Mouse (Mus musculus): ENCODE measurements around the gene Pax2. TPM values are rescaled to one million over a fixed set of nuclear protein-coding genes. Genes with fewer than 3 reads are reported as not detected.

The Pax2 gene
- 0.34 TPM for polyA plus RNA-seq (2017; shearing (Covaris generic))

DNA sequence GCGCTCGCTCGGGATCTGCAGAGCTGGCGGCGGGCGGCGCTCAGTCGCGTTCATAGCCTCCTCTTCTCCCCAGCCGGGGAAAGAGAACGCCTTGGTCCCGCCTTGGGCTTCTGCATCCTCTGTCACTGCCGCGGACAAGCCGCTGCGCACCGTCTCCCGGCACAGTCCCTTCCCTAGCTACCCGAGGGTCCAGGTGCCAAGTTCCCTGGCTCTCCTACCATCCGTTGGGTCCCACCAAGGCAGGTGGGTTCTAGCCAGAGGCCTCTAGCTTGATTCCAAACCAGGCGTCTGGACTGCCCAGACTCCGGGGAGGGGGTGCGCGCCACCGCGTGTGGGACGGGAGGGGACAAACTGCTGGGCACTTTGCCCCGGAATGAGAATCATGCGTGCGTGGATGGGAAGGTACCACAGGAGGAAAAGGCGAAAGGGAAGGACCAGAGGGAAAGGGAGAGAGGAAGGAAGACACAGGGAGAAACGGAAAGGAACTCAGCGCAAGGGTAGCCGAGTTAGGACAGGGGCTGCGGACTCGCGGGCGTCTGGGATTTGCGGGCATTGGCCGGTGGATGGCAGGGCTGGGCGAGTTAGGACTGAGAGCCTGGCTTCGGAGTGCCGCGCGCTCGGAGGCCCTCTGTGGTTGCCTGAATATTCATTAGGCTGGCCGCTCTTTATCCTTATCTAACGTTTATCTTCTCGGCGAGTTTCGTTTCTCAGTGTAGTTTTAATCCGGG lies at the start of gene Pax2:
TSS of gene Pax2 (plus strand) at position 353 of the 728 bp plus-strand sequence.

Other genes starting within 250 kb of the Pax2 start
- 2.0 TPM for gene Sec31b, start 210.2 kb upstream of the Pax2 start, polyA plus RNA-seq (2017; shearing (Covaris generic))
- gene Gm20538, start 203.2 kb upstream of the Pax2 start, polyA plus RNA-seq (2017; shearing (Covaris generic)): not detected
- 188 TPM for gene Ndufb8, start 200.6 kb upstream of the Pax2 start, polyA plus RNA-seq (2017; shearing (Covaris generic))
- gene Hif1an, start 193.2 kb upstream of the Pax2 start, polyA plus RNA-seq (2017; shearing (Covaris generic)): 43.4 TPM
- 26.1 TPM for gene Slf2, start 175.1 kb downstream of the Pax2 start, polyA plus RNA-seq (2017; shearing (Covaris generic))
- gene Sema4g, start 233.1 kb downstream of the Pax2 start, polyA plus RNA-seq (2017; shearing (Covaris generic)): 0.37 TPM
- 4.5 TPM for gene Twnk, start 249.6 kb downstream of the Pax2 start, polyA plus RNA-seq (2017; shearing (Covaris generic))

Measured in effector memory CD4-positive, alpha-beta T cell, adult 7 months (primary cell).